Mouse (Mus musculus) thymus, adult 2 months (tissue): ENCODE data around the gene Efhd2. TPM values are rescaled to one million over a fixed set of nuclear protein-coding genes. Genes with fewer than 3 reads are reported as not detected.

Experiments
- DNase-seq: peaks from one replicate; pipeline ENCODE4 v3.0.0; 2021
- H3K27ac ChIP-seq: fragments of 200-500 bp; 2 replicates; pipeline ENCODE4 v1.5.1; 2012; ENCODE audit warnings: low read length, control low read depth; ENCODE audit not compliant: control insufficient read depth, insufficient read depth
- H3K27me3 ChIP-seq: fragments of 200-500 bp; 2 replicates; pipeline ENCODE4 v1.6.1; 2012; ENCODE audit warnings: mild to moderate bottlenecking, low read length, moderate library complexity, mixed read lengths; ENCODE audit not compliant: control insufficient read depth, insufficient read depth
- H3K36me3 ChIP-seq: fragments of 200-500 bp; 2 replicates; pipeline ENCODE4 v1.6.1; 2012; ENCODE audit warnings: mild to moderate bottlenecking, low read length, moderate library complexity; ENCODE audit not compliant: control insufficient read depth, insufficient read depth
- H3K4me1 ChIP-seq: fragments of 200-500 bp; replicated peaks from 2 replicates; pipeline ENCODE4 v1.6.1; 2012; ENCODE audit warnings: low read length; ENCODE audit not compliant: control insufficient read depth, insufficient read depth
- H3K4me3 ChIP-seq: fragments of 200-500 bp; 2 replicates; pipeline ENCODE4 v1.5.1; 2012; ENCODE audit warnings: mild to moderate bottlenecking, low read length, control low read depth, moderate library complexity; ENCODE audit not compliant: control insufficient read depth, insufficient read depth
- CTCF ChIP-seq: fragments of 200-500 bp; IDR thresholded peaks from 2 replicates; pipeline ENCODE4 v1.5.1; 2012; ENCODE audit warnings: mild to moderate bottlenecking, control low read depth, low read length, moderate library complexity, borderline replicate concordance; ENCODE audit not compliant: control insufficient read depth, poor library complexity, insufficient read depth; ENCODE audit errors: extremely low read depth
- POLR2A ChIP-seq: fragments of 200-500 bp; IDR thresholded peaks from 2 replicates; pipeline ENCODE4 v1.6.1; 2012; ENCODE audit warnings: mild to moderate bottlenecking, low read length, control low read depth, moderate library complexity; ENCODE audit not compliant: control insufficient read depth, poor library complexity, insufficient read depth; ENCODE audit errors: extremely low read depth
- WGBS: fragments of 180-500 bp; shearing (Covaris S2); methylation state at CpG from one replicate; pipeline ENCODE4 v1.1.7; 2018; 5-methylcytosine and 5-hydroxymethylcytosine counted together
- polyA plus RNA-seq: library from polyadenylated mRNA; depleted of rRNA; stranded (reverse); fragments of >200 nt; gene quantifications from 2 replicates; pipeline ENCODE4 v1.2.3, GENCODE M21; 2012

The Efhd2 gene
- polyA plus RNA-seq, 1 experiment, result 120 TPM

GRCm38 (mm10) chr4:141826060-141826459, 48.7 kb downstream of the Efhd2 start, which contains the start of gene Cela2a:
Cela2a (minus strand) TSS chr4:141826160.
- DNase-seq, result no peak
- Histone ChIP-seq H3K4me3 (no peak within 1 kb of the TSS), H3K36me3 (no peaks in the 10 kb centered on the region), H3K4me1 (no peaks in the 10 kb centered on the region), H3K27ac (no peak within 1 kb of the TSS), H3K27me3 (no peaks in the 10 kb centered on the region)
- WGBS, result 88% methylated on average over 5 of the region's 5 CpGs
- TF ChIP-seq POLR2A (no peak), CTCF (no peak)

- Histone ChIP-seq H3K27me3 (no peaks in the 10 kb centered on the region), H3K4me3 (no peak overlapping the region), H3K4me1 (no peaks in the 10 kb centered on the region), H3K36me3 (no peaks in the 10 kb centered on the region), H3K27ac (no peak overlapping the region)
- no peak for DNase-seq
- TF ChIP-seq POLR2A, result no peak
- no peak for TF ChIP-seq CTCF
- 57% methylated on average over 3 of the region's 3 CpGs for WGBS
Measured at GRCm38 (mm10) chr4:141822979-141823378, 51.7 kb downstream of the Efhd2 start.

- Histone ChIP-seq H3K27ac (no peak overlapping the region), H3K27me3 (no peaks in the 10 kb centered on the region), H3K4me3 (no peak overlapping the region), H3K36me3 (no peaks in the 10 kb centered on the region), H3K4me1 (no peaks in the 10 kb centered on the region)
- 91% methylated on average over 10 of the region's 10 CpGs for WGBS
- peak; percentile 21 for DNase-seq
- TF ChIP-seq POLR2A (no peak), CTCF (no peak)
Measured at GRCm38 (mm10) chr4:141822089-141822488, 52.6 kb downstream of the Efhd2 start.

- H3K4me1 ChIP-seq, result no peaks in the 10 kb centered on the region
- H3K4me3 ChIP-seq, result no peak overlapping the region
Measured at GRCm38 (mm10) chr4:141821178-141821577, 53.5 kb downstream of the Efhd2 start.

GRCm38 (mm10) chr4:141819316-141819715, 55.4 kb downstream of the Efhd2 start:
- H3K4me3 ChIP-seq, result no peak overlapping the region
- H3K27ac ChIP-seq, result no peak overlapping the region
- H3K4me1 ChIP-seq, result no peaks in the 10 kb centered on the region
- no peaks in the 10 kb centered on the region for H3K27me3 ChIP-seq
- TF ChIP-seq CTCF, result no peak
- TF ChIP-seq POLR2A, result no peak
- H3K36me3 ChIP-seq, result no peaks in the 10 kb centered on the region
- 94% methylated on average over 7 of the region's 7 CpGs for WGBS
- no peak for DNase-seq

More at GRCm38 (mm10) chr4:141821178-141821577, 53.5 kb downstream of the Efhd2 start:
- WGBS, result 92% methylated on average over 3 of the region's 3 CpGs
- H3K27me3 ChIP-seq, result no peaks in the 10 kb centered on the region
- no peak overlapping the region for H3K27ac ChIP-seq
- TF ChIP-seq POLR2A (no peak), CTCF (no peak)
- H3K36me3 ChIP-seq, result no peaks in the 10 kb centered on the region
- no peak for DNase-seq

- DNase-seq, result no peak
- H3K4me3 ChIP-seq, result no peak overlapping the region
- H3K27ac ChIP-seq, result no peak overlapping the region
- H3K4me1 ChIP-seq, result no peaks in the 10 kb centered on the region
- 76% methylated on average over 13 of the region's 13 CpGs for WGBS
- no peaks in the 10 kb centered on the region for H3K36me3 ChIP-seq
- TF ChIP-seq CTCF (no peak), POLR2A (no peak)
- H3K27me3 ChIP-seq, result no peaks in the 10 kb centered on the region
Measured at GRCm38 (mm10) chr4:141818861-141819260, 55.9 kb downstream of the Efhd2 start.

- H3K4me3 ChIP-seq, result no peak overlapping the region
- H3K36me3 ChIP-seq, result no peaks in the 10 kb centered on the region
- no peak for TF ChIP-seq CTCF
- no peak for TF ChIP-seq POLR2A
- H3K4me1 ChIP-seq, result no peaks in the 10 kb centered on the region
- no peak for DNase-seq
- WGBS, result 94% methylated on average over 10 of the region's 10 CpGs
- no peak overlapping the region for H3K27ac ChIP-seq
- no peaks in the 10 kb centered on the region for H3K27me3 ChIP-seq
Measured at GRCm38 (mm10) chr4:141817706-141818105, 57.0 kb downstream of the Efhd2 start.
